In the genomic region with DNA sequence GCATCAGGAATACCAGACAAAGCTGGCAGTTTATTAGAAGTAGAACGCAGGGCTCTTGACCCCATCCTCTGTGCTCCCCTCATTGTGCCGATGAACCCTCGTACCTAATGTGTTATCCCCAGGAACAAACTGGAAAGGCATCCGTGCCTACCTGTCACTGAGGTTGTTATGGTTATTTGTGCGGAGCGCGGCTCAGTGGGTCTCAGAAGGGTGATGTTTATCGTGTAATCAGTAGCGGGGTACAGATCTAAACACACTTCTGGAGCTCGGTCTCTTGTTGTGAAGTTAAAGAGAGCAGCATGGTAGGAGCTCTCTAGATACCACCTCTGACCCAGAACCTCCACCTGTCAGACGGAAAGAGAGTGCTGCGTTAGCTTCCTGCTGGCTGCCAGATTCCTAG, we compare ENCODE assay signal across 17 mouse cellular contexts.
"Had no signal": no experiment of that assay in that cellular context is flagged by ENCODE, and none has a peak within 500 bp of the region (broad histone marks: within the 10 kb centered on the region; RNA-seq: fewer than 3 reads in every experiment).

No protein-coding gene starts in this region.

- H3K36me3 ChIP-seq: lung, embryonic 15.5 days; midbrain, embryonic 13.5 days; midbrain, embryonic 15.5 days; neural tube, embryonic 13.5 days; neural tube, embryonic 15.5 days had no signal

- DNase-seq: liver, postnatal 0 days; lung, adult 2 months; lung, postnatal 14 days; retina, postnatal 1 day; right cerebral cortex, postnatal 25 days; right cerebral cortex, postnatal 4 days; spleen, adult 18-20 months; thymus, adult 18-20 months; thymus, postnatal 14 days; thymus, postnatal 36 days had no signal

- H3K27ac ChIP-seq: liver, embryonic 15.5 days; lung, embryonic 15.5 days; midbrain, embryonic 13.5 days; midbrain, embryonic 15.5 days; neural tube, embryonic 13.5 days; neural tube, embryonic 15.5 days had no signal

- H3K4me3 ChIP-seq: liver, embryonic 15.5 days; lung, embryonic 15.5 days; megakaryocyte, embryonic 14.5 days; midbrain, embryonic 13.5 days; midbrain, embryonic 15.5 days; neural tube, embryonic 13.5 days; neural tube, embryonic 15.5 days had no signal
